Mouse (Mus musculus) spleen, adult 2 months (tissue): ENCODE measurements around the gene Ndufv1. TPM values are rescaled to one million over a fixed set of nuclear protein-coding genes. Genes with fewer than 3 reads are reported as not detected.

Experiments used
- DNase-seq, 2 experiments: peaks; one replicate each; pipeline versions ENCODE4 v3.0.0 to v3.0.0-alpha.2; 2012 to 2021; ENCODE audit warnings: low spot score in 2 of 2, low read depth in 1 of 2
- H3K27ac ChIP-seq: fragments of 200-500 bp; 2 replicates; pipeline ENCODE4 v1.5.1; 2012; ENCODE audit warnings: low read length, inconsistent platforms; ENCODE audit not compliant: insufficient read depth
- H3K27me3 ChIP-seq: fragments of 200-500 bp; 2 replicates; pipeline ENCODE4 v1.6.1; 2012; ENCODE audit warnings: mild to moderate bottlenecking, moderate library complexity, low read length, inconsistent platforms; ENCODE audit not compliant: control insufficient read depth, insufficient read depth
- H3K36me3 ChIP-seq: fragments of 200-500 bp; 2 replicates; pipeline ENCODE4 v1.6.1; 2012; ENCODE audit warnings: mild to moderate bottlenecking, low read length, inconsistent platforms; ENCODE audit not compliant: control insufficient read depth, insufficient read depth
- H3K4me1 ChIP-seq: fragments of 200-500 bp; 2 replicates; pipeline ENCODE4 v1.6.1; 2011; ENCODE audit warnings: inconsistent platforms; ENCODE audit not compliant: control insufficient read depth, insufficient read depth, insufficient read length
- H3K4me3 ChIP-seq: fragments of 200-500 bp; 2 replicates; pipeline ENCODE4 v1.5.1; 2011; ENCODE audit warnings: mild to moderate bottlenecking, inconsistent platforms; ENCODE audit not compliant: insufficient read depth, insufficient read length; ENCODE audit errors: extremely low read depth
- CTCF ChIP-seq: fragments of 200-500 bp; IDR thresholded peaks from 2 replicates; pipeline ENCODE4 v1.5.1; 2011; ENCODE audit warnings: mild to moderate bottlenecking, inconsistent platforms; ENCODE audit not compliant: insufficient read depth, insufficient read length, insufficient replicate concordance; ENCODE audit errors: extremely low read depth
- POLR2A ChIP-seq: fragments of 200-500 bp; IDR thresholded peaks from 2 replicates; pipeline ENCODE4 v1.6.1; 2011; ENCODE audit warnings: low read depth, low read length, inconsistent platforms
- WGBS: fragments of 180-500 bp; shearing (Covaris S2); methylation state at CpG from one replicate; pipeline ENCODE4 v1.1.7; 2018; 5-methylcytosine and 5-hydroxymethylcytosine counted together
- polyA plus RNA-seq: library from polyadenylated mRNA; depleted of rRNA; stranded (reverse); fragments of >200 nt; gene quantifications from 2 replicates; pipeline ENCODE4 v1.2.3, GENCODE M21; 2012

Gene Ndufv1
- polyA plus RNA-seq, 1 experiment = 71.3 TPM

DNA sequence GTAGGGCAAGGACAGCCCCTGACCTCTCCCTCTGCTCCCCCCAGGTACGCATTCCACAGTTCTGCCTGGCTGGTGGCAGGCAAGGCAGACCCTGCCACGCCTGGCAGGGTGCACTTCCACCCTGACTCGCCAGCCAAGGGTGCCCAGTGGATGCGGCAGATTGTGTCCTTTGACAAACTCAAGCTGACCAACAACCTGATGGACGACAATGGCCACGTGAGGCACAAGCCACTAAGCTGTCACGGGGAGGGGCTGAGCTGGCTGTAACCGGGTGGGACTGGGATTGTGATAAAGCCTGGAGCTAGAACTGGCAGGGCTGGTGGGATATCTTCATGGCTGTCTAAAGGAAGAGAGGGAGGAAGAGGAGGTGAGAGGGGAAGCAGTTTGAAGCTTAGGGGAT is 15.4 kb downstream of the Ndufv1 start:
- H3K4me1 ChIP-seq = peaks cover 4% of the 10 kb centered on the region; the same call in 1 of the 2 replicates

DNA sequence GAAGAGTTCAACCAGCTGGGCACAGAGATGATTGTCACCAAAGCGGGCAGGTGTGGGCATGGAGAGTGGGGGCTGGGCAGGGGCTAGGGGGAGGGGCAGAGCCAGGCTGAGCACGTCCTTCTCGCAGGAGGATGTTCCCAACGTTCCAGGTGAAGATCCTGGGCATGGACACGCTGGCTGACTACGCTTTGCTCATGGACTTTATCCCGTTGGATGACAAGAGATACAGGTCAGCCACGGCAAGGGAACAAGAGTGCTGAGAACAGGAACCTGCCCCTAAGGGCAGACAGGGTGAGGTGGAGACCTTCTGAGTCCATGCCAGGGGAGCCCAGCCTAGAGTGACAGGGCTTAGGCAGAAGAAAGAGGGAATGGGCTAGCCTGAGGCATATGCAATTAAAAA is 15.9 kb downstream of the Ndufv1 start:
- Histone ChIP-seq H3K27ac (no peak overlapping the region), H3K4me3 (no peak overlapping the region), H3K4me1 (peaks cover 4% of the 10 kb centered on the region; the same call in 1 of the 2 replicates), H3K36me3 (no peaks in the 10 kb centered on the region), H3K27me3 (no peaks in the 10 kb centered on the region)
- WGBS = 81% methylated on average over 8 of the region's 8 CpGs
- no peak for DNase-seq
- TF ChIP-seq POLR2A (no peak), CTCF (no peak)

More for the DNA sequence above, 15.4 kb downstream of the Ndufv1 start:
- 85% methylated on average over 8 of the region's 8 CpGs for WGBS
- no peak overlapping the region for H3K27ac ChIP-seq
- DNase-seq = no peak
- H3K4me3 ChIP-seq = no peak overlapping the region
- TF ChIP-seq CTCF (no peak), POLR2A (no peak)
- H3K27me3 ChIP-seq = no peaks in the 10 kb centered on the region
- no peaks in the 10 kb centered on the region for H3K36me3 ChIP-seq

DNA sequence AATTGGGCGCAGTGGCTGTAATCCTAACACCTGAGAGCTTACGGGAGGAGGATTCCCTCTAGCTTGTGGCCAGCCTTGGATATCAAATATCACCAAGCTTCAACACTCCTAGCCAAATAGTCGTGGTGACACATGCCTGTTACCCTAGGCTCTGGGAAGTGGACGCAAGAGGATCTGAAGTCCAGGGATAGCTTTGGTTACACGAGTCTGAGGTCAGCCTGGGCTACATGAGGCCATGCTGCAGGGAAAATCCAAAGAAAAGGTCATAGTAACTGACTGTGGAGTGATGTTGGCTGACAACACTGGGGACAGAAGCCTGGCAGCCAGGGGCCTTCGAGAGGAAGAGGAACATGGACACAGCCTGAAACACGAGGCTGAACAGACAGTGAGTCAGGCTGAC is 16.5 kb downstream of the Ndufv1 start:
- TF ChIP-seq POLR2A (no peak), CTCF (no peak)
- Histone ChIP-seq H3K4me1 (peaks cover 3% of the 10 kb centered on the region; the same call in 1 of the 2 replicates), H3K36me3 (no peaks in the 10 kb centered on the region), H3K4me3 (no peak overlapping the region), H3K27ac (no peak overlapping the region), H3K27me3 (no peaks in the 10 kb centered on the region)
- 71% methylated on average over 7 of the region's 7 CpGs for WGBS
- DNase-seq = no peak

DNA sequence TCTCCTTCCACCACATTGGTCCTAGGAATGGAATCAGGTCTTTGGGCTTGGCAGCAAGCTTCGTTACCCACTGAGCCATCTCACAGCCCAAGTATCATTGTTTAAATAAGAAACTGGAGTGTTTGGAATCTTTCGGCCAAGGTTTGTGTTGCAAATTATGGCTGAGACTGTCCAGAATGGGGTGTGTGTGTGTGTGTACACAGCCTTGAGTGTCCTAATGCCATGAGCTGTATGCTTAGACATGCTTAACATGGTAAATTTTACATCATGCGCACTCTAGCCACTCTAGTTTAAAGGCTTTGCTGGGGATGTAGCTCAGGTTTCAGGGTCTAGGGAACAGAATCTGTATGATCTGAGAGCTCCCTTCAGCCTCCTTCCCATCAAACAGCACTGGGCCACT is 17.1 kb downstream of the Ndufv1 start:
- DNase-seq = no peak
- Histone ChIP-seq H3K36me3 (no peaks in the 10 kb centered on the region), H3K27me3 (no peaks in the 10 kb centered on the region), H3K27ac (no peak overlapping the region), H3K4me1 (no peaks in the 10 kb centered on the region; the same call in 1 of the 2 replicates), H3K4me3 (no peak overlapping the region)
- WGBS = 96% methylated on average over 3 of the region's 3 CpGs
- TF ChIP-seq POLR2A (no peak), CTCF (no peak)

DNA sequence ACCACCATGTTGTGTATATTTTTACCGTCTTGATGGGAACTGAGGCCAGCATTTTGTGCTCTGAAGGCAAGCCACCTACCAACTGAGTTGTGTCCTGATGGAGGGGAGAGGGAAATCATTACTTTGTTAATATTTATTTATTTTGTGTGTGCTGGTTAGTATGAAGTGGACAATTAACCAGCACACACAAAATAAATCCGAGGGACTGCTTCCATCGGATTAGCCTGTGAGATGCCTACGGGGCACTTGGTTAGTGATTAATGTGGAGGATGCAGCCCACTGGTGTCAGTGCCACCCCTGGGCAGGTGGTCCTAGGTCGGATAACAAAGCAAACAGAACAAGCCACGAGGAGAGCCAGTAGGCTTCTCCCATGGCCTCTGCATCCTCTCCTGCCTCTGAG is 17.7 kb downstream of the Ndufv1 start:
- H3K4me1 ChIP-seq = no peaks in the 10 kb centered on the region; the same call in 1 of the 2 replicates
- no peak overlapping the region for H3K4me3 ChIP-seq
- no peak overlapping the region for H3K27ac ChIP-seq
- TF ChIP-seq CTCF = no peak
- no peak for TF ChIP-seq POLR2A
- H3K36me3 ChIP-seq = no peaks in the 10 kb centered on the region
- H3K27me3 ChIP-seq = no peaks in the 10 kb centered on the region
- WGBS = 86% methylated on average over 6 of the region's 6 CpGs
- DNase-seq = no peak

DNA sequence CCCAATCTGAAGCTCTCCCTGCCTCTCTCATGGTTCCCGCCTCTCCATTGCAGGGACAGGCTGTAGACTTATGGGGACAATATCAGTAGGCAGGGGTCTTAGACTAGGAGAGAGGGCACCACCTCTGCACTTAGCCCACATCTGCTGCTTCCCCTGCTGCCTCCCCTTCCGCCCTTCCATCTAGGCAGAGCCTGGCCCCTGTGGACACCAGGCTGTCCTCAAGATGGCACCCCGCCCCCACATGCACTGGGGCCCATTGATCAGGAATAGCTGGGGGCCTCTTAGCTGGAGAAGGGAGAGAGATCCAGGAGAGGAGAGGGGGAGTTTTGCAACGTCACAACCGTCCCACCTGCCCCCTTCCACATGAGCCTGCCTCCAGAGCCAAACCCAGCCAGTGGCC is 20.2 kb downstream of the Ndufv1 start, which contains the start of gene Tbx10:
TSS of gene Tbx10 (plus strand) at position 337 of the 400 bp plus-strand sequence.
- H3K4me3 ChIP-seq = no peak within 1 kb of the TSS
- H3K27me3 ChIP-seq = no peaks in the 10 kb centered on the region
- TF ChIP-seq CTCF = no peak
- TF ChIP-seq POLR2A = no peak
- WGBS = 79% methylated on average over 5 of the region's 5 CpGs
- no peaks in the 10 kb centered on the region for H3K4me1 ChIP-seq
- DNase-seq = no peak
- no peak within 1 kb of the TSS for H3K27ac ChIP-seq
- no peaks in the 10 kb centered on the region for H3K36me3 ChIP-seq

DNA sequence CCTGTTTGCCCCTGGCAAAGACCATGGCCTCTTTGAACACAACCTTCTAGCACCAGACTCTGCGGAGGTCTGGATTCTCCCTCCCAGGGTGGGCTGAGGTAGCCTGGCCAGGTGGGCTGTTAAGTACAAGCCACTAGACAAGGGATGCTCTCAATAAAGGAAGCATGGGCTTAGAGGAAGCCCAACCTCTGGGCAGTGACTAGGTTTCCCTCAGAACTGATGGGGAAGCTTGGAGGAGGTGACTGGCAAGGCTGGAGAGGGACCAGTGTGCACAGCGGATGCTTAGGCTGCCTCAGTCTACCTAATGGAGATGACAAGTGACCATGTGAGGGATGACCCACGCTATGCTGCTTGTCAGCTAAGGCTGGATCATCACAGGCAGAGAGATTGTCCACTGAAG is 20.6 kb downstream of the Ndufv1 start:
- no peaks in the 10 kb centered on the region for H3K36me3 ChIP-seq
- no peaks in the 10 kb centered on the region for H3K27me3 ChIP-seq
- 87% methylated on average over 3 of the region's 3 CpGs for WGBS
- no peak overlapping the region for H3K27ac ChIP-seq
- DNase-seq = no peak
- H3K4me3 ChIP-seq = no peak overlapping the region
- no peak for TF ChIP-seq POLR2A
- TF ChIP-seq CTCF = no peak
- H3K4me1 ChIP-seq = no peaks in the 10 kb centered on the region
